In the genomic region with DNA sequence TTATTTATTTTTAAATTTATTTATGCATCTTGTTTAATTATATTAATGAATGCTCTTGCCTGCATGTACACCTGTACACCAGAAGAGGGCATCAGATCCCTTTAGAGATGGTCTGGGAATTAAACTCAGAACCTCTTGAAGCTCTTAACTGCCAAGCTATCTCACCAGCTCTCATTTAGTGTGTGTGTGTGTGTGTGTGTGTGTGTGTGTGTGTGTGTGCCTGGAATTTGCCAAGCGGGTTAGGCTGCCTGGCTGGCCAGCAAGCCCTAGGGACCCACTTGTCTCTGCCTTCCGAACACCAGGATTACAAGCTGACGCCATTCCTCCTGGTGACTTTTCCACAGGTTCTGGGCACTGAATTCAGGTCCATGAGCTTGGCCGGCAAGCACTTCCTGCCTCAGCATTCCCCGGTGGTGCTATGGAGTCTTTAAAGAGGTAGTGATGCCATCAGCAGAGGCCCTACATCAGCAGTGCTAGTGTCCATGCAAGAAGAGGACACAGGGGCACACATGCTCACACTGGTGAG, we compare ENCODE assay signal across 8 mouse cellular contexts. TPM values are rescaled to one million over a fixed set of nuclear protein-coding genes. Genes with fewer than 3 reads are reported as not detected.
DNase-seq lines count a peak whose midpoint lies in the region; ATAC-seq and TF ChIP-seq lines count a peak whose summit lies in the region.

No protein-coding gene starts in this region.

- peak overlapping the region; percentile 82 for H3K4me2 ChIP-seq in embryonic facial prominence, embryonic 14.5 days (ENCODE audit: low read depth, low read length)
- H3K4me2 ChIP-seq in hindbrain, embryonic 15.5 days, result peak overlapping the region; percentile 80
- H3K4me2 ChIP-seq in neural tube, embryonic 15.5 days, result peak overlapping the region; percentile 77

- ATAC-seq in embryonic facial prominence, embryonic 14.5 days (ENCODE audit: low read depth), result peak; percentile 50; the same call in 1 of the 2 replicates
- ATAC-seq in hindbrain, embryonic 15.5 days (ENCODE audit: low FRiP score, low read depth), result peak; percentile 46; the same call in 1 of the 2 replicates
- ATAC-seq in neural tube, embryonic 15.5 days (ENCODE audit: low FRiP score), result peak; percentile 76; the same call in 1 of the 2 replicates

- no peak for DNase-seq in spleen, adult 2 months (ENCODE audit: low read depth in 1 of 2, low spot score in 2 of 2)
- no peak for DNase-seq in spleen, adult 12 weeks (ENCODE audit: low spot score)
- DNase-seq in embryonic facial prominence, embryonic 14.5 days (ENCODE audit: low spot score), result peak; percentile 56
- DNase-seq in lung, adult 2 months, result peak; percentile 31
- no peak for DNase-seq in c-Kit-positive CD71-positive TER-119-positive erythroid progenitor cells, embryonic 14.5 days (ENCODE audit: low spot score)
- DNase-seq in adrenal gland, adult (ENCODE audit: inconsistent age in 2 of 2, low spot score in 1 of 2), result no peak

- H3K4me3 ChIP-seq in spleen, adult 2 months (ENCODE audit: extremely low read depth, insufficient read depth, insufficient read length), result no peak overlapping the region
- H3K4me3 ChIP-seq in embryonic facial prominence, embryonic 14.5 days (ENCODE audit: low read depth, low read length), result peak overlapping the region; percentile 42
- peak overlapping the region; percentile 41 for H3K4me3 ChIP-seq in hindbrain, embryonic 15.5 days
- H3K4me3 ChIP-seq in lung, adult 2 months (replicated peaks; ENCODE audit: extremely low read depth, low read depth, low read length), result no peak overlapping the region
- peak overlapping the region; percentile 41 for H3K4me3 ChIP-seq in neural tube, embryonic 15.5 days (replicated peaks)

- no peak for TF ChIP-seq POLR2A in spleen, adult 2 months (IDR thresholded peaks at IDR 0.05; ENCODE audit: low read depth, low read length)
- TF ChIP-seq POLR2A in lung, adult 2 months (IDR thresholded peaks at IDR 0.05; ENCODE audit: borderline replicate concordance, extremely low read depth, low read depth, low read length), result no peak

- 52% methylated on average over 5 of the region's 5 CpGs for WGBS in spleen, adult 2 months
- 37% methylated on average over 5 of the region's 5 CpGs for WGBS in embryonic facial prominence, embryonic 14.5 days
- WGBS in hindbrain, embryonic 15.5 days, result 41% methylated on average over 5 of the region's 5 CpGs
- WGBS in lung, adult 2 months, result 19% methylated on average over 5 of the region's 5 CpGs
- WGBS in neural tube, embryonic 15.5 days, result 23% methylated on average over 5 of the region's 5 CpGs

- TF ChIP-seq CTCF in spleen, adult 2 months (IDR thresholded peaks at IDR 0.05; ENCODE audit: extremely low read depth, insufficient read depth, insufficient read length, insufficient replicate concordance), result 0 out of 2 replicates have a peak, but pooled peaks have one; percentile 9
- no peak for TF ChIP-seq CTCF in lung, adult 2 months (IDR thresholded peaks at IDR 0.05; ENCODE audit: insufficient read depth, low read length)

- H3K27ac ChIP-seq in spleen, adult 2 months (ENCODE audit: insufficient read depth, low read length), result no peak overlapping the region
- H3K27ac ChIP-seq in embryonic facial prominence, embryonic 14.5 days (replicated peaks; ENCODE audit: low read depth, low read length), result no peak overlapping the region
- H3K27ac ChIP-seq in hindbrain, embryonic 15.5 days (replicated peaks), result no peak overlapping the region
- H3K27ac ChIP-seq in neural tube, embryonic 15.5 days (replicated peaks), result peak overlapping the region; percentile 62

- 0 out of 2 replicates have a peak, but pooled peaks cover 3% of the 10 kb centered on the region for H3K9me3 ChIP-seq in embryonic facial prominence, embryonic 14.5 days (ENCODE audit: control insufficient read depth, low read length)
- no peaks in the 10 kb centered on the region for H3K9me3 ChIP-seq in hindbrain, embryonic 15.5 days
- no peaks in the 10 kb centered on the region for H3K9me3 ChIP-seq in neural tube, embryonic 15.5 days (replicated peaks)

- no peaks in the 10 kb centered on the region for H3K4me1 ChIP-seq in spleen, adult 2 months (ENCODE audit: control insufficient read depth, insufficient read depth, insufficient read length)
- H3K4me1 ChIP-seq in embryonic facial prominence, embryonic 14.5 days (ENCODE audit: control insufficient read depth, insufficient read depth, low read length), result no peaks in the 10 kb centered on the region
- peaks cover 12% of the 10 kb centered on the region for H3K4me1 ChIP-seq in hindbrain, embryonic 15.5 days (replicated peaks)
- no peaks in the 10 kb centered on the region for H3K4me1 ChIP-seq in lung, adult 2 months (ENCODE audit: control insufficient read depth, insufficient read depth, low read length)
- peaks cover 13% of the 10 kb centered on the region for H3K4me1 ChIP-seq in neural tube, embryonic 15.5 days

- no peaks in the 10 kb centered on the region for H3K36me3 ChIP-seq in spleen, adult 2 months (ENCODE audit: control insufficient read depth, insufficient read depth, low read length)
- H3K36me3 ChIP-seq in embryonic facial prominence, embryonic 14.5 days (ENCODE audit: control insufficient read depth, insufficient read depth, low read length), result no peaks in the 10 kb centered on the region
- H3K36me3 ChIP-seq in hindbrain, embryonic 15.5 days, result no peaks in the 10 kb centered on the region
- no peaks in the 10 kb centered on the region for H3K36me3 ChIP-seq in neural tube, embryonic 15.5 days

- peak overlapping the region; percentile 52; the same call in 1 of the 2 replicates for H3K9ac ChIP-seq in embryonic facial prominence, embryonic 14.5 days (ENCODE audit: low read depth, low read length)
- no peak overlapping the region for H3K9ac ChIP-seq in hindbrain, embryonic 15.5 days
- no peak overlapping the region for H3K9ac ChIP-seq in neural tube, embryonic 15.5 days (replicated peaks)

- no peaks in the 10 kb centered on the region for H3K27me3 ChIP-seq in spleen, adult 2 months (ENCODE audit: control insufficient read depth, insufficient read depth, low read length)
- no peaks in the 10 kb centered on the region for H3K27me3 ChIP-seq in embryonic facial prominence, embryonic 14.5 days (replicated peaks; ENCODE audit: control insufficient read depth, insufficient read depth, low read length)
- H3K27me3 ChIP-seq in hindbrain, embryonic 15.5 days, result no peaks in the 10 kb centered on the region
- H3K27me3 ChIP-seq in neural tube, embryonic 15.5 days (replicated peaks), result no peaks in the 10 kb centered on the region

RNA-seq across cellular contexts. Expression of a gene that starts 8.4 kb away (rescaled TPM):
- polyA plus RNA-seq in spleen, adult 2 months (2012; rRNA removed), result 22.6 and 24.7 TPM in 2 replicates
- 29.8 and 31.3 TPM in 2 replicates for polyA plus RNA-seq in embryonic facial prominence, embryonic 14.5 days (2014; fragmentation: Nextera tagmentation; extraction: Ambion mirVana)
- 54.2 and 55.9 TPM in 2 replicates for polyA plus RNA-seq in hindbrain, embryonic 15.5 days (2015; fragmentation: Nextera tagmentation; extraction: Ambion mirVana)
- polyA plus RNA-seq in lung, adult 2 months (2012; rRNA removed), result 17.0 and 24.5 TPM in 2 replicates
- 64.6 TPM in 2 replicates for polyA plus RNA-seq in neural tube, embryonic 15.5 days (2015; fragmentation: Nextera tagmentation; extraction: Ambion mirVana)

RNA-seq across cellular contexts. Expression of a gene that starts 20.7 kb away (rescaled TPM):
- polyA plus RNA-seq in spleen, adult 2 months (2012; rRNA removed), result 94.2 and 155 TPM in 2 replicates
- polyA plus RNA-seq in embryonic facial prominence, embryonic 14.5 days (2014; fragmentation: Nextera tagmentation; extraction: Ambion mirVana), result 41.5 and 45.1 TPM in 2 replicates
- 39.6 and 41.7 TPM in 2 replicates for polyA plus RNA-seq in hindbrain, embryonic 15.5 days (2015; fragmentation: Nextera tagmentation; extraction: Ambion mirVana)
- 57.5 and 84.1 TPM in 2 replicates for polyA plus RNA-seq in lung, adult 2 months (2012; rRNA removed)
- 32.5 and 41.2 TPM in 2 replicates for polyA plus RNA-seq in neural tube, embryonic 15.5 days (2015; fragmentation: Nextera tagmentation; extraction: Ambion mirVana)

RNA-seq across cellular contexts. Expression of a gene that starts 35.7 kb away (rescaled TPM):
- polyA plus RNA-seq in spleen, adult 2 months (2012; rRNA removed), result 0.86 and 0.90 TPM in 2 replicates
- polyA plus RNA-seq in embryonic facial prominence, embryonic 14.5 days (2014; fragmentation: Nextera tagmentation; extraction: Ambion mirVana), result 3.2 and 3.4 TPM in 2 replicates
- 12.6 and 14.0 TPM in 2 replicates for polyA plus RNA-seq in hindbrain, embryonic 15.5 days (2015; fragmentation: Nextera tagmentation; extraction: Ambion mirVana)
- polyA plus RNA-seq in lung, adult 2 months (2012; rRNA removed), result 1.8 TPM in 2 replicates
- 14.9 and 16.5 TPM in 2 replicates for polyA plus RNA-seq in neural tube, embryonic 15.5 days (2015; fragmentation: Nextera tagmentation; extraction: Ambion mirVana)

Comparison
In these comparisons a context has a peak if more than half of its experiments do, and no peak if none do; other contexts are left out.
1. DNase-seq: peak in embryonic facial prominence, embryonic 14.5 days (single experiment) and lung, adult 2 months (single experiment); none in spleen, adult 2 months (0 of 2), spleen, adult 12 weeks (single experiment), c-Kit-positive CD71-positive TER-119-positive erythroid progenitor cells, embryonic 14.5 days (single experiment) and adrenal gland, adult (0 of 2).
2. H3K4me3 ChIP-seq: peak in embryonic facial prominence, embryonic 14.5 days (single experiment), hindbrain, embryonic 15.5 days (single experiment) and neural tube, embryonic 15.5 days (single experiment); none in spleen, adult 2 months (single experiment) and lung, adult 2 months (single experiment).
3. Peak in every context shown above with its lines, with median percentiles within 50 percentile points of each other: ATAC-seq and H3K4me2 ChIP-seq.